Mouse (Mus musculus) G1E (cell line): Measurements from ENCODE around the gene Lpgat1.

Experiments
- CTCF ChIP-seq: IDR thresholded peaks from 2 replicates; pipeline ENCODE4 v1.5.1; 2012; ENCODE audit warnings: low read depth, low read length, inconsistent platforms, mixed read lengths
- GATA1 ChIP-seq: IDR thresholded peaks from 2 replicates; pipeline ENCODE4 v1.6.1; 2012; ENCODE audit warnings: borderline replicate concordance, low read length, inconsistent platforms, mixed read lengths

DNA sequence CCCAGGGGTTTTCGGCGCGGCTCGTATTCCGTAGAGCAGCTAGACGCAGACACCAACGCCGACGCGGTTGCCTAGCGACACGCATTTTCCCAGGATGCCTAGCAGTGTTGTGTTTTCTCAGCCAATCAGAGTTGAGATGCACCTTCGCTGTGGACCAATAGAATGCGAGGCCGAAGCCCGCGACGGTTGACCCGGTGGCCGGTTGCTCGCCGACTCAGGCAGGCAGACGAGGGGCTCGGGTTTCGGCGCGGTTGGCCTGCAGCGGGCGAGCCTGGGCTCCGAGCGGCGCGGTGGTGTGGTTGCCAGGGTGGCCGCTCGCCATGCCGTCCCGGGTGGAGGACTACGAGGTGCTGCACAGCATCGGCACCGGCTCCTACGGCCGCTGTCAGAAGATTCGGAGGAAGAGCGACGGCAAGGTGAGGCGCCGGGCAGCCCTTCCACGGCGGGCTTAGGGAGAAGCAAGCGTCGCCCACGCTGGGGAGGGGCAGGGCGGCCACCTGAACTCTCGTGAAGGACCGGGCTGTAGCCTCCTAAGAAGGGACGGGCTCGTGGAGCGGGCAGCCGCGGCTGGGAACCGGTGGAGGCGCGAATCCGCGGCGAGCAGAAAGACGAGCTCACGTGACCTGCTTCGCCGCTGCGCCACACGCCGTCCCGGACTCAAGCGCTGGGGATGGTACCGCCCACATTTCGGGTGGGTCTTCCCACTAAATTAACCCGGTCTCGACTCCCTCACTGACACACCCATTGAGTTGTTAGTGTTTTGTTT lies 103.9 kb downstream of the Lpgat1 start, which contains the start of gene Nek2:
- TF ChIP-seq GATA1 (no peak), CTCF (no peak)
